ENCODE assay signal across 8 mouse cellular contexts in the genomic region with DNA sequence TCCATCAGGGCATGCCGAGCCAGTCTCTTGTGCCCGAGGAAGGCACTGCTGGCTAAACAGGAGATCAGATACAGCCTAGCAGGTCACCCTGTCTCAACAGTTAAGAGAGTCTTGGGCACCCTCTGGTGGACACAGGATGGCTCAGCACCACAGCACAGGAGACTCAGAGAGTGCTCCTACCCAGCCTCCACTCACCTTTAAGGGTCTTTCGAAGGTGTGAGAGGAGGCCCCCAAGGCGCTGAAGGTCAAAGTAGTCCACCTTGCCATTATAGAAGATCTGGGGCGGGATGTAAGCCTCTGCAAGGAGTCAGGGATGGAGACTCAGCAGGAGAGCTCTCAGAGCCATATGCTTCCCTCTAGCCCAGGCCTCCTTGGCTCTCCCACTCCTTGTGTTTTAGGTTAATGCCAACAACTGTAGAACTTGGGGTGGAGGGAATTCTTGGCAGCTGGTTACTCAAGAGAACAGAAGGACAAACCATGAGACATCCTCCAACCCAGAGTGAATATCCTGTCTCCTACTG. TPM values are rescaled to one million over a fixed set of nuclear protein-coding genes. Genes with fewer than 3 reads are reported as not detected.
DNase-seq lines count a peak whose midpoint lies in the region; ATAC-seq and TF ChIP-seq lines count a peak whose summit lies in the region.

No protein-coding gene starts in this region.

- H3K27me3 ChIP-seq in intestine, postnatal 0 days (replicated peaks; ENCODE audit: control insufficient read depth, insufficient read depth, low read length): no peaks in the 10 kb centered on the region
- H3K27me3 ChIP-seq in liver, embryonic 16.5 days (ENCODE audit: control insufficient read depth, insufficient read depth, low read depth, low read length): no peaks in the 10 kb centered on the region

- peak; percentile 64 for ATAC-seq in erythroid progenitor cell, adult 5-6 weeks (replicated peaks; ENCODE audit: low FRiP score, poor library complexity, severe bottlenecking)
- peak; percentile 50; the same call in 1 of the 2 replicates for ATAC-seq in intestine, postnatal 0 days
- peak; percentile 62 for ATAC-seq in liver, embryonic 16.5 days (ENCODE audit: low read depth)

- no peaks in the 10 kb centered on the region for H3K4me1 ChIP-seq in intestine, postnatal 0 days (replicated peaks; ENCODE audit: control insufficient read depth, insufficient read depth, low read length)
- H3K4me1 ChIP-seq in liver, embryonic 16.5 days (ENCODE audit: control insufficient read depth, low read depth, low read length): peaks cover 3% of the 10 kb centered on the region

- no peak overlapping the region for H3K9ac ChIP-seq in intestine, postnatal 0 days (ENCODE audit: low read depth, low read length)
- no peak overlapping the region for H3K9ac ChIP-seq in liver, embryonic 16.5 days (ENCODE audit: low read depth, low read length)

- no peak overlapping the region for H3K4me3 ChIP-seq in intestine, postnatal 0 days (ENCODE audit: low read depth, low read length)
- no peak overlapping the region for H3K4me3 ChIP-seq in liver, embryonic 16.5 days (ENCODE audit: low read depth, low read length)

- peaks cover 61% of the 10 kb centered on the region for H3K36me3 ChIP-seq in intestine, postnatal 0 days (ENCODE audit: control insufficient read depth, insufficient read depth)
- peaks cover 100% of the 10 kb centered on the region for H3K36me3 ChIP-seq in liver, embryonic 16.5 days (ENCODE audit: control insufficient read depth, insufficient read depth)

- DNase-seq in gastrocnemius, adult 18-20 months (ENCODE audit: low spot score): peak; percentile 82
- DNase-seq in gastrocnemius, postnatal 4 days (ENCODE audit: low spot score in 2 of 2): no peak
- DNase-seq in B cell, adult 2 months: peak; percentile 59 to 69
- DNase-seq in brain, adult 2 months (ENCODE audit: low read depth, low spot score): peak; percentile 92
- peak; percentile 59 for DNase-seq in right cerebral cortex, postnatal 25 days

- WGBS in intestine, postnatal 0 days: 35% methylated on average over 5 of the region's 5 CpGs
- WGBS in liver, embryonic 16.5 days (ENCODE audit: insufficient replicate concordance): 30% methylated on average over 5 of the region's 5 CpGs

- H3K4me2 ChIP-seq in intestine, postnatal 0 days (replicated peaks; ENCODE audit: low read depth): no peak overlapping the region
- no peak overlapping the region for H3K4me2 ChIP-seq in liver, embryonic 16.5 days (ENCODE audit: low read depth, low read length)

- TF ChIP-seq CTCF in intestine, postnatal 0 days (IDR thresholded peaks at IDR 0.05; ENCODE audit: low read depth): peak; percentile 87

- no peak overlapping the region for H3K27ac ChIP-seq in intestine, postnatal 0 days (ENCODE audit: low read depth, low read length)
- no peak overlapping the region for H3K27ac ChIP-seq in liver, embryonic 16.5 days (ENCODE audit: low read length)

- H3K9me3 ChIP-seq in intestine, postnatal 0 days (ENCODE audit: control insufficient read depth): no peaks in the 10 kb centered on the region
- H3K9me3 ChIP-seq in liver, embryonic 16.5 days (replicated peaks; ENCODE audit: control insufficient read depth, low read length): no peaks in the 10 kb centered on the region

RNA-seq across cellular contexts. Expression of a gene that starts 12.6 kb away (rescaled TPM):
- total RNA-seq in gastrocnemius, adult 18-20 months (2021): 1 to 10 TPM; 1.8 to 2.0 TPM
- 1 to 10 TPM; 3.2 to 3.4 TPM for total RNA-seq in gastrocnemius, postnatal 4 days (2021)
- total RNA-seq in erythroid progenitor cell, adult 5-6 weeks (2015; ENCODE audit: low replicate concordance): 2.2 TPM in 1 of 2 replicates, not detected in the other
- total RNA-seq in erythroid progenitor cell, adult 5-6 weeks (2017; ENCODE audit: low replicate concordance): 1.1 and 3.6 TPM in 2 replicates
- 4.4 and 4.8 TPM in 2 replicates for polyA plus RNA-seq in intestine, postnatal 0 days (2015; fragmentation: Nextera tagmentation; extraction: Ambion mirVana)
- polyA plus RNA-seq in liver, embryonic 16.5 days (2015; fragmentation: Nextera tagmentation; extraction: Ambion mirVana): 1.6 and 2.1 TPM in 2 replicates

RNA-seq across cellular contexts. Expression of a gene that starts 14.7 kb away (rescaled TPM):
- total RNA-seq in gastrocnemius, adult 18-20 months (2021): not detected
- under 1 TPM in 1 of 2 experiments, not detected in 1; 0.36 TPM for total RNA-seq in gastrocnemius, postnatal 4 days (2021)
- total RNA-seq in erythroid progenitor cell, adult 5-6 weeks (2015; ENCODE audit: low replicate concordance): 22.0 and 63.3 TPM in 2 replicates
- 7.7 and 14.1 TPM in 2 replicates for total RNA-seq in erythroid progenitor cell, adult 5-6 weeks (2017; ENCODE audit: low replicate concordance)
- polyA plus RNA-seq in intestine, postnatal 0 days (2015; fragmentation: Nextera tagmentation; extraction: Ambion mirVana): 0.78 and 0.84 TPM in 2 replicates
- 52.5 and 62.0 TPM in 2 replicates for polyA plus RNA-seq in liver, embryonic 16.5 days (2015; fragmentation: Nextera tagmentation; extraction: Ambion mirVana)

RNA-seq across cellular contexts. Expression of a gene that starts 16.5 kb away (rescaled TPM):
- 1 to 10 TPM; 4.0 to 4.4 TPM for total RNA-seq in gastrocnemius, adult 18-20 months (2021)
- total RNA-seq in gastrocnemius, postnatal 4 days (2021): 10 to 100 TPM; 18.2 to 20.6 TPM
- total RNA-seq in erythroid progenitor cell, adult 5-6 weeks (2015; ENCODE audit: low replicate concordance): 5.8 and 5.9 TPM in 2 replicates
- 6.4 and 13.9 TPM in 2 replicates for total RNA-seq in erythroid progenitor cell, adult 5-6 weeks (2017; ENCODE audit: low replicate concordance)
- polyA plus RNA-seq in intestine, postnatal 0 days (2015; fragmentation: Nextera tagmentation; extraction: Ambion mirVana): 146 and 154 TPM in 2 replicates
- polyA plus RNA-seq in liver, embryonic 16.5 days (2015; fragmentation: Nextera tagmentation; extraction: Ambion mirVana): 12.9 and 13.8 TPM in 2 replicates

RNA-seq across cellular contexts. Expression of a gene that starts 17.6 kb away (rescaled TPM):
- 100 to 1,000 TPM; 134 to 139 TPM for total RNA-seq in gastrocnemius, adult 18-20 months (2021)
- total RNA-seq in gastrocnemius, postnatal 4 days (2021): 10 to 100 TPM; 83.8 to 94.8 TPM
- 1,337 and 1,464 TPM in 2 replicates for total RNA-seq in erythroid progenitor cell, adult 5-6 weeks (2015; ENCODE audit: low replicate concordance)
- total RNA-seq in erythroid progenitor cell, adult 5-6 weeks (2017; ENCODE audit: low replicate concordance): 890 and 970 TPM in 2 replicates
- 17.2 and 18.2 TPM in 2 replicates for polyA plus RNA-seq in intestine, postnatal 0 days (2015; fragmentation: Nextera tagmentation; extraction: Ambion mirVana)
- polyA plus RNA-seq in liver, embryonic 16.5 days (2015; fragmentation: Nextera tagmentation; extraction: Ambion mirVana): 92.7 and 106 TPM in 2 replicates

RNA-seq across cellular contexts. Expression of a gene that starts 28.9 kb away (rescaled TPM):
- 10 to 100 TPM; 25.7 to 27.8 TPM for total RNA-seq in gastrocnemius, adult 18-20 months (2021)
- 10 to 100 TPM; 47.7 to 51.5 TPM for total RNA-seq in gastrocnemius, postnatal 4 days (2021)
- total RNA-seq in erythroid progenitor cell, adult 5-6 weeks (2015; ENCODE audit: low replicate concordance): 265 and 389 TPM in 2 replicates
- 454 and 497 TPM in 2 replicates for total RNA-seq in erythroid progenitor cell, adult 5-6 weeks (2017; ENCODE audit: low replicate concordance)
- 82.6 and 98.4 TPM in 2 replicates for polyA plus RNA-seq in intestine, postnatal 0 days (2015; fragmentation: Nextera tagmentation; extraction: Ambion mirVana)
- polyA plus RNA-seq in liver, embryonic 16.5 days (2015; fragmentation: Nextera tagmentation; extraction: Ambion mirVana): 167 and 172 TPM in 2 replicates

Comparison
In these comparisons a context has a peak if more than half of its experiments do, and no peak if none do; other contexts are left out.
1. DNase-seq: peak in gastrocnemius, adult 18-20 months (single experiment), B cell, adult 2 months (2 of 2), brain, adult 2 months (single experiment) and right cerebral cortex, postnatal 25 days (single experiment); none in gastrocnemius, postnatal 4 days (0 of 2).
2. RNA of a gene that starts 14.7 kb away (total RNA-seq): 7.7 to 63.3 TPM in erythroid progenitor cell, adult 5-6 weeks; 0.36 TPM in gastrocnemius, postnatal 4 days and not detected in gastrocnemius, adult 18-20 months; every median in the first group is over 4 times any median in the second.
3. Peak in every context shown above with its lines, with median percentiles within 50 percentile points of each other: ATAC-seq.